Mouse (Mus musculus): Measurements from ENCODE around the gene Atg4a. TPM values are rescaled to one million over a fixed set of nuclear protein-coding genes. Genes with fewer than 3 reads are reported as not detected.

The Atg4a gene
- total RNA-seq (2021) = 10 to 100 TPM in 1 of 2 experiments, 1 to 10 TPM in 1; 9.5 to 12.4 TPM

- peak; percentile 82 to 84 for DNase-seq
- intact Hi-C loops (cut with DNase I) = no loop called here
These were observed at the start of gene Atg4a, which contains the start of gene Psmd10 for GRCm38 (mm10) chrX:140956272-140956940. Gene Atg4a, plus strand, starts transcription at chrX:140956907. Gene Psmd10, minus strand, starts transcription at chrX:140956728.

- intact Hi-C loops (cut with DNase I) = no loop called here
- no peak for DNase-seq
These were observed 49.3 kb upstream of the Atg4a start, which contains the start of gene Vsig1 for GRCm38 (mm10) chrX:140907360-140907759. Gene Vsig1, plus strand, starts transcription at chrX:140907608.

GRCm38 (mm10) chrX:140921321-140921720, 35.4 kb upstream of the Atg4a start:
- no peak for DNase-seq
- intact Hi-C loops (cut with DNase I) = no loop called here

GRCm38 (mm10) chrX:140932066-140932465, 24.6 kb upstream of the Atg4a start:
- no peak for DNase-seq
- intact Hi-C loops (cut with DNase I) = no loop called here

- intact Hi-C loops (cut with DNase I) = no loop called here
- no peak for DNase-seq
These were observed 23.4 kb upstream of the Atg4a start for GRCm38 (mm10) chrX:140933263-140933662.

- intact Hi-C loops (cut with DNase I) = no loop called here
- DNase-seq = no peak
These were observed 20.4 kb upstream of the Atg4a start for GRCm38 (mm10) chrX:140936271-140936670.

- intact Hi-C loops (cut with DNase I) = loop anchor here (5.0 kb wide), 1 partner anchor 1729 kb away; the partner anchor contains the start of gene Tmem164
- DNase-seq = no peak
These were observed 3.1 kb upstream of the Atg4a start for GRCm38 (mm10) chrX:140953618-140954017.

GRCm38 (mm10) chrX:140956959-140957358, 252 bp downstream of the Atg4a start:
- intact Hi-C loops (cut with DNase I) = no loop called here
- DNase-seq = no peak

- intact Hi-C loops (cut with DNase I) = no loop called here
- no peak for DNase-seq
These were observed 22.2 kb downstream of the Atg4a start for GRCm38 (mm10) chrX:140978943-140979342.

GRCm38 (mm10) chrX:140979546-140979945, 22.8 kb downstream of the Atg4a start:
- peak; percentile 17 to 32 for DNase-seq
- intact Hi-C loops (cut with DNase I) = no loop called here

- intact Hi-C loops (cut with DNase I) = no loop called here
- no peak for DNase-seq
These were observed 23.5 kb downstream of the Atg4a start for GRCm38 (mm10) chrX:140980163-140980562.

- DNase-seq = no peak
- intact Hi-C loops (cut with DNase I) = no loop called here
These were observed 26.7 kb downstream of the Atg4a start for GRCm38 (mm10) chrX:140983206-140983960.

GRCm38 (mm10) chrX:140984795-140985194, 28.1 kb downstream of the Atg4a start:
- no peak for DNase-seq
- intact Hi-C loops (cut with DNase I) = no loop called here

GRCm38 (mm10) chrX:140985256-140985655, 28.5 kb downstream of the Atg4a start:
- DNase-seq = no peak
- intact Hi-C loops (cut with DNase I) = no loop called here

GRCm38 (mm10) chrX:140996909-140997516, 40.3 kb downstream of the Atg4a start:
- intact Hi-C loops (cut with DNase I) = no loop called here

GRCm38 (mm10) chrX:140997912-140998545, 41.3 kb downstream of the Atg4a start:
- no peak for DNase-seq
- intact Hi-C loops (cut with DNase I) = no loop called here

More at GRCm38 (mm10) chrX:140996909-140997516, 40.3 kb downstream of the Atg4a start:
- no peak for DNase-seq

GRCm38 (mm10) chrX:140998885-140999284, 42.2 kb downstream of the Atg4a start:
- no peak for DNase-seq
- intact Hi-C loops (cut with DNase I) = no loop called here

GRCm38 (mm10) chrX:141149705-141150104, 193.0 kb downstream of the Atg4a start:
- intact Hi-C loops (cut with DNase I) = no loop called here
- DNase-seq = no peak

GRCm38 (mm10) chrX:141150290-141150689, 193.6 kb downstream of the Atg4a start:
- intact Hi-C loops (cut with DNase I) = no loop called here
- no peak for DNase-seq

GRCm38 (mm10) chrX:141151182-141151581, 194.5 kb downstream of the Atg4a start:
- intact Hi-C loops (cut with DNase I) = no loop called here
- no peak for DNase-seq

GRCm38 (mm10) chrX:141156696-141157095, 200.0 kb downstream of the Atg4a start:
- intact Hi-C loops (cut with DNase I) = no loop called here
- no peak for DNase-seq

Data from heart, postnatal 36 days (tissue).